Comparison of ENCODE assay signal across 9 mouse cellular contexts in the genomic region with DNA sequence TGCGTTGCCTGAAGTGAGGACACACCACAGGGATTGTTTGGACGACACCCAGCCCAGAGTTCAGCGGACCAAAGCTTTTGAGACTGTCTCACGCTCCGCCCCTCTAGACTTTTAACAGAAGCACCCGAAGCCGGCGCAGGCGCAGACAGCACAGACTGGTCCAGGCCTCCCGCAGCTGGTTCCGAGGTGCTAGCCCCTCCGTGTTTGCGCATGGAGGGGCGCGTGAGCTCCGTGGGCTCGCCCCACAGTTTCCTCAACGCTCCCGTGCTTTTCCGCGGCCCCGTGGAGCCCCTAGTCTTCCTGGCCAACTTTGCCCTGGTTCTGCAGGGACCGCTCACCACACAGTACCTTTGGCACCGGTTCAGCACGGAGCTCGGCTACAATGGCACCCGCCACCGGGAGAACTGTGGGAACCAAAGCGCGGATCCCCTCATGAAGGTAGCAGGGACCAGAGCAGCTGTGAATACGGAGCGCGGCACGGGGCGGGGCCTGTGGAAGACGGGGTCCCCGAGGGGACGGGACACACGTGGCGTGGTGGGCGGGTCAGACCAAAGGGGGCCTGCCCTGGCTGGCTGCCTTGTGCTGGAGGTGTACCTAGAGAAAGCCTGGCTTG. TPM values are rescaled to one million over a fixed set of nuclear protein-coding genes. Genes with fewer than 3 reads are reported as not detected.
DNase-seq lines count a peak whose midpoint lies in the region; ATAC-seq and TF ChIP-seq lines count a peak whose summit lies in the region.
"Had no signal": no experiment of that assay in that cellular context is flagged by ENCODE, and none has a peak within 500 bp of the region (broad histone marks: within the 10 kb centered on the region; RNA-seq: fewer than 3 reads in every experiment).

A gene (plus strand): TSS at position 130 of the 613 bp plus-strand sequence.

- H3K27me3 ChIP-seq in embryonic facial prominence, embryonic 15.5 days = no peaks in the 10 kb centered on the region
- no peaks in the 10 kb centered on the region for H3K27me3 ChIP-seq in kidney, embryonic 14.5 days (ENCODE audit: control insufficient read depth, insufficient read depth, low read length)
- H3K27me3 ChIP-seq in limb, embryonic 14.5 days (ENCODE audit: control insufficient read depth, insufficient read depth, low read length) = no peaks in the 10 kb centered on the region
- H3K27me3 ChIP-seq in midbrain, embryonic 16.5 days (ENCODE audit: control insufficient read depth, insufficient read depth, low read depth, low read length) = no peaks in the 10 kb centered on the region

- peaks cover 6% of the 10 kb centered on the region for H3K4me1 ChIP-seq in bone marrow, adult 2 months (ENCODE audit: control insufficient read depth, insufficient read depth, low read length)
- peaks cover 17% of the 10 kb centered on the region for H3K4me1 ChIP-seq in embryonic facial prominence, embryonic 15.5 days
- peaks cover 14% of the 10 kb centered on the region for H3K4me1 ChIP-seq in kidney, embryonic 14.5 days (ENCODE audit: control insufficient read depth, insufficient read depth, low read length)
- H3K4me1 ChIP-seq in limb, embryonic 14.5 days (ENCODE audit: control insufficient read depth, insufficient read depth, low read length) = peaks cover 13% of the 10 kb centered on the region
- peaks cover 5% of the 10 kb centered on the region for H3K4me1 ChIP-seq in midbrain, embryonic 16.5 days (ENCODE audit: control insufficient read depth, insufficient read depth, low read length)

- peak; percentile 93 for DNase-seq in 3T3-L1 (ENCODE audit: low read depth, low spot score)
- DNase-seq in heart, adult 9 months (ENCODE audit: low spot score in 2 of 2) = peak; percentile 78 to 81
- DNase-seq in limb, embryonic 14.5 days (ENCODE audit: low spot score) = peak; percentile 95
- peak; percentile 47 to 65 for DNase-seq in spleen, postnatal 14 days (ENCODE audit: low spot score in 2 of 2)

- TF ChIP-seq POLR2A in bone marrow, adult 2 months (IDR thresholded peaks at IDR 0.05; ENCODE audit: borderline replicate concordance, control insufficient read depth, low read depth, low read length) = peak; percentile 22; the same call in 1 of the 2 replicates
- TF ChIP-seq POLR2A in limb, embryonic 14.5 days (IDR thresholded peaks at IDR 0.05; ENCODE audit: borderline replicate concordance, extremely low read depth, insufficient read depth, insufficient read length) = peak; percentile 59; the same call in 1 of the 2 replicates

- peak within 1 kb of the TSS; percentile 88 for H3K4me2 ChIP-seq in embryonic facial prominence, embryonic 15.5 days (replicated peaks)
- H3K4me2 ChIP-seq in kidney, embryonic 14.5 days (replicated peaks; ENCODE audit: low read depth, low read length) = peak within 1 kb of the TSS; percentile 93
- H3K4me2 ChIP-seq in limb, embryonic 14.5 days (replicated peaks; ENCODE audit: low read depth, low read length, severe bottlenecking) = peak within 1 kb of the TSS; percentile 83
- H3K4me2 ChIP-seq in midbrain, embryonic 16.5 days (ENCODE audit: low read length) = peak within 1 kb of the TSS; percentile 75

- ATAC-seq in embryonic facial prominence, embryonic 15.5 days (ENCODE audit: insufficient number of reproducible peaks, low FRiP score, low TSS enrichment, low read depth) = peak; percentile 93
- ATAC-seq in kidney, embryonic 14.5 days (ENCODE audit: low FRiP score, low TSS enrichment) = peak; percentile 95
- ATAC-seq in limb, embryonic 14.5 days (ENCODE audit: low FRiP score, low read depth) = peak; percentile 98
- peak; percentile 93 for ATAC-seq in midbrain, embryonic 16.5 days

- no peaks in the 10 kb centered on the region for H3K36me3 ChIP-seq in embryonic facial prominence, embryonic 15.5 days
- H3K36me3 ChIP-seq in kidney, embryonic 14.5 days (ENCODE audit: control insufficient read depth, insufficient read depth, low read length) = no peaks in the 10 kb centered on the region; the same call in 1 of the 2 replicates
- H3K36me3 ChIP-seq in limb, embryonic 14.5 days (ENCODE audit: control insufficient read depth, insufficient read depth, low read length) = no peaks in the 10 kb centered on the region
- no peaks in the 10 kb centered on the region; the same call in 1 of the 2 replicates for H3K36me3 ChIP-seq in midbrain, embryonic 16.5 days (ENCODE audit: control insufficient read depth, insufficient read depth, low read length)
- H3K36me3 ChIP-seq: G1E had no signal

- H3K9ac ChIP-seq in embryonic facial prominence, embryonic 15.5 days = peak within 1 kb of the TSS; percentile 84
- H3K9ac ChIP-seq in kidney, embryonic 14.5 days (ENCODE audit: low read depth, low read length) = peak within 1 kb of the TSS; percentile 82
- H3K9ac ChIP-seq in limb, embryonic 14.5 days (ENCODE audit: low read depth, low read length, severe bottlenecking) = peak within 1 kb of the TSS; percentile 83
- H3K9ac ChIP-seq in midbrain, embryonic 16.5 days (ENCODE audit: low read depth, low read length) = peak within 1 kb of the TSS; percentile 78

- WGBS in bone marrow, adult 2 months = under 1% methylated on average over 41 of the region's 41 CpGs
- WGBS in embryonic facial prominence, embryonic 15.5 days = under 1% methylated on average over 41 of the region's 41 CpGs
- WGBS in kidney, embryonic 14.5 days = 1% methylated on average over 41 of the region's 41 CpGs
- under 1% methylated on average over 41 of the region's 41 CpGs for WGBS in limb, embryonic 14.5 days
- WGBS in midbrain, embryonic 16.5 days = under 1% methylated on average over 41 of the region's 41 CpGs

- H3K9me3 ChIP-seq in embryonic facial prominence, embryonic 15.5 days (replicated peaks) = no peaks in the 10 kb centered on the region
- H3K9me3 ChIP-seq in kidney, embryonic 14.5 days (ENCODE audit: control insufficient read depth, low read length) = peaks cover 4% of the 10 kb centered on the region; the same call in 1 of the 2 replicates
- H3K9me3 ChIP-seq in limb, embryonic 14.5 days (ENCODE audit: control insufficient read depth, low read length) = no peaks in the 10 kb centered on the region
- no peaks in the 10 kb centered on the region for H3K9me3 ChIP-seq in midbrain, embryonic 16.5 days (replicated peaks; ENCODE audit: control insufficient read depth, low read length, poor library complexity, severe bottlenecking)
- H3K9me3 ChIP-seq: G1E had no signal

- H3K4me3 ChIP-seq in bone marrow, adult 2 months (replicated peaks; ENCODE audit: control insufficient read depth, low read depth, low read length) = peak within 1 kb of the TSS; percentile 84
- peak within 1 kb of the TSS; percentile 75 for H3K4me3 ChIP-seq in embryonic facial prominence, embryonic 15.5 days (replicated peaks)
- H3K4me3 ChIP-seq in kidney, embryonic 14.5 days (ENCODE audit: low read length) = peak within 1 kb of the TSS; percentile 80
- peak within 1 kb of the TSS; percentile 70 for H3K4me3 ChIP-seq in limb, embryonic 14.5 days (replicated peaks; ENCODE audit: low read length)
- peak within 1 kb of the TSS; percentile 65 for H3K4me3 ChIP-seq in midbrain, embryonic 16.5 days (ENCODE audit: low read depth, low read length)

- no peak for TF ChIP-seq CTCF in bone marrow, adult 2 months (IDR thresholded peaks at IDR 0.05; ENCODE audit: control insufficient read depth, insufficient read depth, low read length)

- peak within 1 kb of the TSS; percentile 60; the same call in 1 of the 2 replicates for H3K27ac ChIP-seq in bone marrow, adult 2 months (ENCODE audit: control insufficient read depth, insufficient read depth, low read depth, low read length, poor library complexity)
- H3K27ac ChIP-seq in embryonic facial prominence, embryonic 15.5 days (replicated peaks) = peak within 1 kb of the TSS; percentile 96
- peak within 1 kb of the TSS; percentile 94 for H3K27ac ChIP-seq in kidney, embryonic 14.5 days (ENCODE audit: low read depth, low read length)
- H3K27ac ChIP-seq in limb, embryonic 14.5 days (replicated peaks; ENCODE audit: low read depth, low read length) = peak within 1 kb of the TSS; percentile 97
- peak within 1 kb of the TSS; percentile 79 for H3K27ac ChIP-seq in midbrain, embryonic 16.5 days (ENCODE audit: low read length)

RNA-seq across cellular contexts. Expression of the gene that starts here (rescaled TPM):
- polyA plus RNA-seq in bone marrow, adult 2 months (2011; ENCODE audit: insufficient read depth, insufficient read length, low replicate concordance, missing spikeins) = 1.6 TPM in 1 of 2 replicates, not detected in the other
- 15.5 and 19.0 TPM in 2 replicates for polyA plus RNA-seq in embryonic facial prominence, embryonic 15.5 days (2015; fragmentation: Nextera tagmentation; extraction: Ambion mirVana)
- polyA plus RNA-seq in kidney, embryonic 14.5 days (2014; fragmentation: Nextera tagmentation; extraction: Ambion mirVana) = 13.1 and 18.5 TPM in 2 replicates
- 14.8 and 20.9 TPM in 2 replicates for polyA plus RNA-seq in limb, embryonic 14.5 days (2012; rRNA removed)
- polyA plus RNA-seq in limb, embryonic 14.5 days (2014; fragmentation: Nextera tagmentation; extraction: Ambion mirVana) = 19.9 and 20.3 TPM in 2 replicates
- polyA plus RNA-seq in midbrain, embryonic 16.5 days (2015; fragmentation: Nextera tagmentation; extraction: Ambion mirVana) = 23.0 and 25.6 TPM in 2 replicates
- polyA plus RNA-seq: G1E had no signal

Comparison
In these comparisons a context has a peak if more than half of its experiments do, and no peak if none do; other contexts are left out.
1. Peak in every context shown above with its lines: DNase-seq, ATAC-seq, H3K4me3 ChIP-seq and H3K27ac ChIP-seq.